Mouse (Mus musculus) kidney, embryonic 15.5 days (tissue): Measurements from ENCODE around the gene Fbxl8. TPM values are rescaled to one million over a fixed set of nuclear protein-coding genes. Genes with fewer than 3 reads are reported as not detected.

Experiments
- ATAC-seq: fragments of 200-750 bp; cut with Nextera tagmentation; replicated peaks from 2 replicates; pipeline ENCODE4 v1.8.0; 2017; ENCODE audit warnings: moderate TSS enrichment; ENCODE audit not compliant: low FRiP score
- H3K27ac ChIP-seq: fragments of 300-500 bp; sonication (generic); 2 replicates; pipeline ENCODE4 v1.5.1; 2015; ENCODE audit warnings: mild to moderate bottlenecking, inconsistent platforms
- H3K27me3 ChIP-seq: fragments of 300-500 bp; sonication (generic); 2 replicates; pipeline ENCODE4 v1.6.1; 2015; ENCODE audit warnings: inconsistent platforms
- H3K36me3 ChIP-seq: fragments of 300-500 bp; sonication (generic); 2 replicates; pipeline ENCODE4 v1.6.1; 2015; ENCODE audit warnings: inconsistent platforms
- H3K4me1 ChIP-seq: fragments of 300-500 bp; sonication (generic); 2 replicates; pipeline ENCODE4 v1.6.1; 2015; ENCODE audit warnings: inconsistent platforms
- H3K4me2 ChIP-seq: fragments of 300-500 bp; sonication (generic); 2 replicates; pipeline ENCODE4 v1.6.1; 2015; ENCODE audit warnings: moderate library complexity, mild to moderate bottlenecking, inconsistent platforms
- H3K4me3 ChIP-seq: fragments of 300-500 bp; sonication (generic); replicated peaks from 2 replicates; pipeline ENCODE4 v1.5.1; 2015; ENCODE audit warnings: mild to moderate bottlenecking, inconsistent platforms
- H3K9ac ChIP-seq: fragments of 300-500 bp; sonication (generic); 2 replicates; pipeline ENCODE4 v1.6.1; 2015; ENCODE audit warnings: mild to moderate bottlenecking, inconsistent platforms
- H3K9me3 ChIP-seq: fragments of 300-500 bp; sonication (generic); replicated peaks from 2 replicates; pipeline ENCODE4 v1.6.1; 2016; ENCODE audit warnings: inconsistent platforms
- WGBS: fragments of 180-500 bp; shearing (Covaris S2); methylation state at CpG from one replicate; pipeline ENCODE4 v1.1.7; 2015; ENCODE audit warnings: mixed read lengths; 5-methylcytosine and 5-hydroxymethylcytosine counted together
- polyA plus RNA-seq: library from polyadenylated mRNA; unstranded; fragments of >200 nt; fragmentation: Nextera tagmentation; extraction: Ambion mirVana; gene quantifications from 2 replicates; pipeline ENCODE4 v1.2.1, GENCODE M21; 2015

The Fbxl8 gene
- polyA plus RNA-seq, 1 experiment from 2014 or later = 2.7 TPM

DNA sequence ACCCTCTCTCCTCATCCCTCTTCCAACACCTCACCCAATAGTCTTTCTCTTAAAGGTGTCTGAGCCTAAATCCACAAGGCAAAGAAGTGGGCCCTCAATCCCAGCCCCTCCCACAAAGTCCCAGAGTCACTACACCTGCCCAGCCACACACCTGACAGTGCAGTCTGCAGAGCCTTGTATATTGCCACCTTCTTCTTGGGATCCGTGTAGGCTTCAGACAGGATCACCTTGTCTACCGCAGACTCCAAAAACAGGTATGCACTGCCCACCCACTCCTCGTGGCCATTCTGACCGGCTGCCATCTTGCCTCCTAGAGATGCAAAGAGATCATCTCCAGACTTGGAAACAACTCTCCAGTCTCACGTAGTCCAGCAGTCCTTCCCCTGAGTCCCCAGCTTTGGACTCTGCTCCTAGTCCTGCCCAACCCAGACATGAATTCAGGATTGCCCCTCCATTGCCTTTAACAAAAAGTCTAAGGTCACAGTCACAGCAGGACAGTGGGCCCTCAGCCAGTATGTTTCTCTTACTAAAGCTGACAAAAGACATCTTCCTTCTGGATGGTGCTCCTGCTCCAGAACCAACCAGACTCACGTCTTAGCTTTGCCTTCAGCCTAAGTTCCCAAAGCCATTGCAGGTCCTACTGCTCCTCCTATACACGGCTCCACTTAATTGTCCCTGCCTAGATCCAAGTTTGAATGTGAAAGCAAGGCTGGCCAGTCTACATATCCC is 3.9 kb upstream of the Fbxl8 start:
- no peak for ATAC-seq
- Histone ChIP-seq H3K27ac (no peak overlapping the region), H3K27me3 (peaks cover 87% of the 10 kb centered on the region), H3K4me3 (no peak overlapping the region), H3K36me3 (no peaks in the 10 kb centered on the region), H3K4me2 (no peak overlapping the region), H3K9ac (no peak overlapping the region), H3K4me1 (peaks cover 35% of the 10 kb centered on the region), H3K9me3 (no peaks in the 10 kb centered on the region)
- WGBS = 70% methylated on average over 7 of the region's 7 CpGs

DNA sequence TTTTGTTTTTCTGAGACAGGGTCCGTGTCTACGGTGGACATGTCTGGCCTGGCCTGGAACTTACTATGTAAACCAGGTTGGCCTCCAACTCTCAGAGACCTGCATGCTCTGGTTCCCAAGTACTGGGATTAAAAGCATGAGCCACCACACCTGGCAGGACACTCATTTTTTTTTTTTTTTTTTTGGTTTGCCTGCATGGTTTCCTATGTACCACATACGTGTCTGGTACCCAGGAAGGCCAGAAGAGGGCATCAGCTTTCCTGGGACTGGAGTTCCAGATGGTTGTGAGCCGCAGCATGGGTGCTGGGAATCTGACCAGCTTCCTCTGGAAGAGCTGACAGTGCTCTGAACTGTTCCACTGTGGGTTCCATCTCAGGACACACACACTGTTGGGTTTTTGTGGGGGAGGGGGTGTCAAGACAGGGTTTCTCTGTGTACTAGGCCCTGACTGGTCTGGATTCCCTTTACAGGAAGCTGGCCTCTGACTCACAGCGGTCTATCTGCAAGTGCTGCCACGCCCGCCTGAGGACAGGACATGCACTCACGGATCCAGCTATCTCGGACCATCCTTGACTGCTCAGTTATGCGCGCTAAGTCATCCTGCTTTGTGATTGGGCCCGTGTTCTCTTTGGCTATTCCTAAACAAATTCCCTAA is 3.0 kb upstream of the Fbxl8 start:
- Histone ChIP-seq H3K4me2 (no peak overlapping the region), H3K27ac (no peak overlapping the region), H3K4me1 (peaks cover 34% of the 10 kb centered on the region), H3K36me3 (no peaks in the 10 kb centered on the region), H3K9ac (no peak overlapping the region), H3K9me3 (no peaks in the 10 kb centered on the region), H3K27me3 (peaks cover 87% of the 10 kb centered on the region), H3K4me3 (no peak overlapping the region)
- 86% methylated on average over 12 of the region's 12 CpGs for WGBS
- ATAC-seq = no peak

DNA sequence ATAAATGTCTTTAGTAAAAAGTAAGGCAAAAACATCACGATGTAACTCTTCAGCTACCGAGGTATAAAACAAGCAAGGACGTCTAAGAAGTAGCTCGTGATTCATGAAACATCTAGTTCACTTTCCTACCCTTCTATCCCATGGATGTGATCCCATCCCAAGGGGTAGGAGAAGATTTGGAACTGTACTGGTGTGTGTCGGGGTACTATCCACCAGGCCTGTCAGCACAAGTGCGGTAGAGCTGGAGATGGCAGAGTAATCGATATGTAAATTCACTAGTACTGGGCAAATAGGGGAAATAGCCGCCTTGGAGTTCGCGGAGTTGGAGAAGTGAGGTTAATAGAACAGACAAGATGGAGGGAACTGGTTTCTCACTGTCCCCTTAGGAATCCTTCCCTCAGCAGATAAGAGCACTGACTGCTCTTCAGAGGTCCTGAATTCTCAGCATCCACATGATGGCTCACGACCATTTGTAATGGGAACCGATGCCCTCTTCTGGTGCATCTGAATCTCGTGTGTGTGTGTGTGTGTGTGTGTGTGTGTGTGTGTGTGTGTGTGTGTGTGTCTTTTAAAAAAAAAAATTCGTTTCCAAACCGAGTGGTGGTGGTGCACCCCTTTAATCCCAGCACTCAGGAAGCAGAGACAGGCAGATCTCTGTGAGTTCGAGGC is 1.1 kb upstream of the Fbxl8 start:
- Histone ChIP-seq H3K4me2 (peak overlapping the region; percentile 82), H3K27me3 (peaks cover 90% of the 10 kb centered on the region), H3K4me1 (peaks cover 44% of the 10 kb centered on the region), H3K27ac (no peak overlapping the region), H3K9ac (no peak overlapping the region), H3K36me3 (no peaks in the 10 kb centered on the region), H3K9me3 (no peaks in the 10 kb centered on the region), H3K4me3 (peak overlapping the region; percentile 60)
- WGBS = 40% methylated on average over 16 of the region's 16 CpGs
- no peak for ATAC-seq

DNA sequence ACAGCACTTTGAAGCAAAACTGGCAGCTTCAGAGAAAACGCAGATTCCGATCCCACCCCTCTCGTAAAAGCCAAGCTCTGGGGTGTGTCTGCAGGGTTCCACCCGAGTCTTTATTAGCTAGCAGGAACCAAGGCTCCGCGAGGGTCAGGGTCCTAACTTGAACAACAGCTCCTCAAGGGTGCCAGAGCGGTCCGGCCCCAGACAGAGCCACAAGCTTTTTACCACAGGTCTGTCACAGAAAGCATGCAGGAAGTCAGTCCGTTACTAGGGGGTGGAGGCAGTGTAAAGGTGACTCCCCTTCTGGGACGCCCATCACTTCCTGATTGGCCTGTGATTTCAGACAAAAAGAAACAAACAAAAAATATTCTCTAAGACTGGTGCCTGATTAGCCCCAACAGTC is 680 bp downstream of the Fbxl8 start:
- Histone ChIP-seq H3K4me2 (peak overlapping the region; percentile 82), H3K36me3 (no peaks in the 10 kb centered on the region), H3K9ac (0 out of 2 replicates have a peak overlapping the region, but pooled peaks have one; percentile 54), H3K27ac (no peak overlapping the region), H3K4me3 (peak overlapping the region; percentile 60), H3K9me3 (no peaks in the 10 kb centered on the region), H3K4me1 (peaks cover 44% of the 10 kb centered on the region), H3K27me3 (peaks cover 90% of the 10 kb centered on the region)
- 4% methylated on average over 10 of the region's 10 CpGs for WGBS
- no peak for ATAC-seq

DNA sequence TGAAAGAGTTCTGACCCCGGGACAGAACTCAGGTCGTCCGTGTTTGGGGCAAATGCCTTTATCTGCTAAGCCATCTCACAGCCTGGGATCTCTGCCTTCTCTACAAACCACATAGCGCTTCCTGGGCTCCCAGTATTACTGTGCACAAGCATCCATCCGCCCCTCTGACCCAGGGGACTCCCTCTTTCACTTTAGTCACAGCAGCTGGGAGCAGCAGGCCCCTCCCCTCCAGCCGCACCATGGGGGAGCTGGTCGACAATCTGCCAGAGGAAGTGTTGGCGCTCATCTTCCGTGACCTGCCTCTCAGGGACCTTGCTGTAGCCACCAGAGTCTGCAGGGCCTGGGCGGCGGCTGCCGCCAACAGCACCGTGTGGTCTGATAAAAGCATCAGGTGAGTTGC is 2.3 kb downstream of the Fbxl8 start:
- 22% methylated on average over 13 of the region's 13 CpGs for WGBS
- Histone ChIP-seq H3K9ac (no peak overlapping the region), H3K27me3 (peaks cover 90% of the 10 kb centered on the region), H3K4me2 (no peak overlapping the region), H3K4me3 (no peak overlapping the region), H3K9me3 (no peaks in the 10 kb centered on the region), H3K27ac (no peak overlapping the region), H3K36me3 (no peaks in the 10 kb centered on the region), H3K4me1 (peaks cover 51% of the 10 kb centered on the region)
- no peak for ATAC-seq

DNA sequence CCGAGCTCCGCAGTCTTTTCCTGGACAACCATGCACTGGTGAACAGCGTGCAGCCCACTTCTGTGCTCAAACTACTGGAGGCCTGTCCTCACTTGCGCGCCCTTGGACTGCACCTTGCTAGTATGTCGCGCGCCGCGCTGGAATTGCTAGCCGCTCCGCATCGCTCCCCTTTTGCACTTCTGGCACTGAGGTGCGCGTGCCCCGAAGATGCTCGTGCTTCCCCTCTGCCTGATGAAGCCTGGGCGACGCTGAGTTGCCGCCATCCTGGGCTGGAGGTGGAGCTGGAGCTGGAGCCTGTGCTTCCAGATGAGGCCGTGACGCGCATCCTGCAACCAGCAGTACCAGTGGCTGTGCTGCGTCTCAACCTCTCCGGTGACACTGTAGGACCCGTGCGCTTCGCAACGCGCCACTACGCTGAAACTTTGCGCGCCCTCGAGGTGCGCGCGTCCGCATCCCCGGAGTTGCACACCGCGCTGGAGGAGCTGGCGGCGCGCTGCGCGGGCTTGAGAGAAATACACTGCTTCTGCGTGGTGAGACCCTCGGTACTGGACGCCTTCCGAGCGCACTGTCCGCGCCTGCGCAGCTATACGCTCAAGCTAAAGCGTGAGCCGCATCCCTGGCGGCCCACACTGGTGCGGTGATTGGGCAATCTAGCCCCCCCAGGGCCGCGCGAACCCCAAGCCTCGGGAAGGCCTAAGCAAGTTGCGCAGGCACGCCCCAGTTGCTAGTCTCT is 4.1 kb downstream of the Fbxl8 start:
- peak overlapping the region; percentile 92 for H3K4me2 ChIP-seq
- no peaks in the 10 kb centered on the region for H3K9me3 ChIP-seq
- WGBS = under 1% methylated on average over 65 of the region's 65 CpGs
- peak; percentile 43 for ATAC-seq
- H3K27ac ChIP-seq = no peak overlapping the region
- peak overlapping the region; percentile 22; the same call in 1 of the 2 replicates for H3K9ac ChIP-seq
- H3K4me1 ChIP-seq = peaks cover 51% of the 10 kb centered on the region
- H3K4me3 ChIP-seq = peak overlapping the region; percentile 53
- no peaks in the 10 kb centered on the region for H3K36me3 ChIP-seq
- peaks cover 94% of the 10 kb centered on the region for H3K27me3 ChIP-seq

DNA sequence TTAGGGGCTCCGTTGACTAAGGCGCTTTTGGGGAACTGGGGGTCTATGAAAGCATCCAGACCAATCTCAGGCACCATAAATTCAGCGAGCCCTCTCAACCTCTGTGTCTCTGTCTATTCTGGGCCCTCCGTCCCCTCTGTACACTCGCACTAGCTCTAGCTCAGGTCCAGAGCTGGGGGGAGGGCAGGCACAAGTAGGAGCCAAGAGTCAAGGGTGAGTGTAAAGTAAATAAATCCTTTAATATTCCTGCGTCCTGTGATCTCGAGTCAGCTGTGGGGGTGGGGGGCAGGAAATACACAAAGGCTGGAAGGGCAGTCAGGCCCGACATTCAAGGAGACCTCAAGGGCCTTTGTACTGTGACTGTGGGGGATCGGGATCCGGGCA is 4.6 kb downstream of the Fbxl8 start:
- WGBS = 2% methylated on average over 10 of the region's 10 CpGs
- Histone ChIP-seq H3K4me1 (peaks cover 47% of the 10 kb centered on the region), H3K36me3 (no peaks in the 10 kb centered on the region), H3K4me2 (peak overlapping the region; percentile 92), H3K27ac (no peak overlapping the region), H3K27me3 (peaks cover 96% of the 10 kb centered on the region), H3K9me3 (no peaks in the 10 kb centered on the region), H3K4me3 (peak overlapping the region; percentile 53), H3K9ac (peak overlapping the region; percentile 35; the same call in 1 of the 2 replicates)
- ATAC-seq = no peak

DNA sequence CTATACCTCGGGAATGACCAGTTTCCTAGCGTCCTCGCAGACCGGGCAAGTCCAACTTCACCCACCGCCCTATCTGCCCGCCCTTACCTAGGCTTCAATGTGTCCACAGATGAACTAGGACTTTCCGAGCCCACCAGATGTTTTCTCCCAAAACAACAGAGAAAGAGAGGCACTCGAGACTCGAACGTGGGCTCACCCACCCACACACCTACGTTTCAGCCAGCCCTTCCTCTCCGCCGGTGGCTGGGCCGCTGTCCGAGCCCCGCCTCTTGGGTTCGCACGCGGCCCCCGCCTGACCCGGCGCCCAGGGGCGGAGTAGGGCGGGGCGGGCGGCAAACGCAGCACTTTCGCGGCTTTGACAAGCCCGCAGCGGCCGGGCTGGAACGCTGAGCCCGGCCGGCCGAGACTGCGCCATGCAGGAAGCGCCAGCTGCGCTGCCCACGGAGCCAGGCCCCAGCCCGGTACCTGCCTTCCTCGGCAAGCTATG is 5.1 kb downstream of the Fbxl8 start, which contains the start of gene Hsf4:
Hsf4 (plus strand) TSS at position 341 of the 487 bp plus-strand sequence.
- peaks cover 99% of the 10 kb centered on the region for H3K27me3 ChIP-seq
- H3K36me3 ChIP-seq = no peaks in the 10 kb centered on the region
- H3K4me1 ChIP-seq = peaks cover 46% of the 10 kb centered on the region
- H3K4me3 ChIP-seq = peak within 1 kb of the TSS; percentile 53
- H3K9me3 ChIP-seq = no peaks in the 10 kb centered on the region
- no peak within 1 kb of the TSS for H3K27ac ChIP-seq
- under 1% methylated on average over 42 of the region's 42 CpGs for WGBS
- peak within 1 kb of the TSS; percentile 35; the same call in 1 of the 2 replicates for H3K9ac ChIP-seq
- 0 out of 2 replicates have a peak, but pooled peaks have one; percentile 9 for ATAC-seq
- peak within 1 kb of the TSS; percentile 92 for H3K4me2 ChIP-seq

DNA sequence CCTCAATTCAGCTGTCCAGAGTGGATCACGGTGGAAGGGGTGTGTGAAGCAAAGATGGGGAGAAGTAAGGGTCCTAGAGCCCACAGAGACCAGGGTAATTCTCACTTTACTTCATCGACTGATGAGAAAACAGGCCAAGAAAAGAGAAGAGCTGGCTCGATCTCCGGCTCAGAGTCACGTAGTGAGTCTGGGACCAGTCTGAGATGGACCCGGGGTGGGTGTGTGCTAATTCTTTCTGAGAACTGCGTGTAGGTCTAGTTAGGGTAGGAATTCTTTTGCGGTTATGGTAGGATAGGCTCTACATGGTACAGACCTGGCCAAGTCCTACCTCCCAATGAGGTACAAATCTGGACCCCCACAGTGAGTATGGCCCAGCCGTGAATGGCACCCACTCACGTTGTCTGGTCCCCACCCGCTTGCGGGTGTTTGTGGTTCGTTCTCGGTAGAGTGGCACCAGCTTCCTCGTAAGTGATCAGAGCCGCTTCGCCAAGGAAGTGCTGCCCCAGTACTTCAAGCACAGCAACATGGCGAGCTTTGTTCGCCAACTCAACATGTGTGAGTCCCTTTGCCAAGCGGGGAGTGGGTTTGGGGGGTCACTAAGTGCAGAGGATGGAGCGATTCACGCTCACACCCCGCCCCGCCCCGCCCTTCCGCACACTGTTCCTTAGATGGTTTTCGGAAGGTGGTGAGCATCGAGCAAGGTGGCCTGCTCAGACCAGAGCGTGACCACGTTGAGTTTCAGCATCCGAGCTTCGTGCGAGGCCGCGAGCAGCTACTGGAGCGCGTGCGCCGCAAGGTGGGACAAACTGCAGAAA is 5.9 kb downstream of the Fbxl8 start:
- H3K9me3 ChIP-seq = no peaks in the 10 kb centered on the region
- no peaks in the 10 kb centered on the region for H3K36me3 ChIP-seq
- no peak overlapping the region for H3K27ac ChIP-seq
- H3K4me1 ChIP-seq = peaks cover 40% of the 10 kb centered on the region
- 1% methylated on average over 39 of the region's 39 CpGs for WGBS
- peak overlapping the region; percentile 53 for H3K4me3 ChIP-seq
- peak overlapping the region; percentile 92 for H3K4me2 ChIP-seq
- no peak overlapping the region for H3K9ac ChIP-seq
- peaks cover 100% of the 10 kb centered on the region for H3K27me3 ChIP-seq
- no peak for ATAC-seq

DNA sequence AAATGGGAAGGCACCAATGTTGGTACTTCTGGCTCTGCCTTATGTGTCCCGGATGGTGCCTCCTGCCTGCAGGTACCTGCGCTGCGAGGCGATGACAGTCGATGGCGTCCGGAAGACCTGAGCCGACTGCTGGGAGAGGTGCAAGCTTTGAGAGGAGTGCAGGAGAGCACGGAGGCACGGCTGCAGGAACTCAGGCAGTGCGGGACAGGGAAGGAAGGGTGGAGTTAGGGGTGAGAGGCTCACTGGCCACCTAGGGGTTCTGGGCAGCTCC is 6.4 kb downstream of the Fbxl8 start:
- peaks cover 43% of the 10 kb centered on the region for H3K4me1 ChIP-seq
- H3K9ac ChIP-seq = no peak overlapping the region
- H3K4me2 ChIP-seq = peak overlapping the region; percentile 92; the same call in 1 of the 2 replicates
- no peak for ATAC-seq
- no peak overlapping the region for H3K27ac ChIP-seq
- no peaks in the 10 kb centered on the region for H3K9me3 ChIP-seq
- peak overlapping the region; percentile 13; the same call in 1 of the 2 replicates for H3K4me3 ChIP-seq
- H3K36me3 ChIP-seq = no peaks in the 10 kb centered on the region
- under 1% methylated on average over 11 of the region's 11 CpGs for WGBS
- peaks cover 100% of the 10 kb centered on the region for H3K27me3 ChIP-seq

DNA sequence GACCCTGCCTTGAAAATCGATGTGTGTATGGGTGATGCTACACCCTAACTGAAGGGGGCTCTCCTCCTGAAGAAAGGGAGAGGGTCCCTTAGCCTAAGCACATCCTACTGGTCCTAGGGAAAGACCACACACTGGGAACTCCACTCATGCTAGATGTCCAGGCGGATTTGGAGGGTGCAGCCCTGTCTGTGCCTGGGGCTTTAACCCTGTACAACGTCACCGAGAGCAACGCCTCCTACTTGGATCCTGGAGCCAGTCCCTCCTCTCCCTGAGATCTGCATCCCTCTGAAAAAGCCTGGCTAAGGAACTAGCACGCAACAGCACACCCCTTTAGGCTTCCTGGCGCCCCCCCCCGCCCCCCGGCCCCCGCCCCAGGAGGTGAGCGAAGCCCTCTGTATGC is 10.9 kb downstream of the Fbxl8 start:
- H3K4me1 ChIP-seq = peaks cover 33% of the 10 kb centered on the region
- H3K27ac ChIP-seq = no peak overlapping the region
- 4% methylated on average over 10 of the region's 11 CpGs for WGBS
- no peak overlapping the region for H3K9ac ChIP-seq
- H3K4me2 ChIP-seq = peak overlapping the region; percentile 71
- H3K9me3 ChIP-seq = no peaks in the 10 kb centered on the region
- no peak for ATAC-seq
- peaks cover 100% of the 10 kb centered on the region for H3K27me3 ChIP-seq
- H3K4me3 ChIP-seq = no peak overlapping the region; the same call in 1 of the 2 replicates
- 0 out of 2 replicates have a peak, but pooled peaks cover 3% of the 10 kb centered on the region for H3K36me3 ChIP-seq
